Mouse (Mus musculus) limb, embryonic 14.5 days (tissue): ENCODE data around the gene Gstt2. TPM values are rescaled to one million over a fixed set of nuclear protein-coding genes. Genes with fewer than 3 reads are reported as not detected.

ENCODE experiments used
- ATAC-seq: fragments of 200-750 bp; cut with Nextera tagmentation; 2 replicates; pipeline ENCODE4 v1.8.0; 2017; ENCODE audit warnings: low read depth, moderate number of reproducible peaks, moderate TSS enrichment; ENCODE audit not compliant: low FRiP score
- DNase-seq: peaks from one replicate; pipeline ENCODE4 v3.0.0-alpha.2; 2015; ENCODE audit warnings: low spot score
- H3K27ac ChIP-seq: fragments of 300-500 bp; sonication (generic); replicated peaks from 2 replicates; pipeline ENCODE4 v1.5.1; 2014; ENCODE audit warnings: low read depth, mild to moderate bottlenecking, low read length, moderate library complexity, mixed read lengths
- H3K27me3 ChIP-seq: fragments of 300-500 bp; sonication (generic); 2 replicates; pipeline ENCODE4 v1.6.1; 2014; ENCODE audit warnings: low read length, mixed read lengths; ENCODE audit not compliant: control insufficient read depth, insufficient read depth
- H3K36me3 ChIP-seq: fragments of 300-500 bp; sonication (generic); 2 replicates; pipeline ENCODE4 v1.6.1; 2014; ENCODE audit warnings: mild to moderate bottlenecking, low read length, moderate library complexity, mixed read lengths; ENCODE audit not compliant: control insufficient read depth, insufficient read depth
- H3K4me1 ChIP-seq: fragments of 300-500 bp; sonication (generic); 2 replicates; pipeline ENCODE4 v1.6.1; 2014; ENCODE audit warnings: antibody characterized with exemption, low read length, mixed read lengths; ENCODE audit not compliant: control insufficient read depth, insufficient read depth
- H3K4me2 ChIP-seq: fragments of 300-500 bp; sonication (generic); replicated peaks from 2 replicates; pipeline ENCODE4 v1.6.1; 2014; ENCODE audit warnings: low read depth, mild to moderate bottlenecking, low read length, moderate library complexity; ENCODE audit not compliant: severe bottlenecking
- H3K4me3 ChIP-seq: fragments of 300-500 bp; sonication (generic); replicated peaks from 2 replicates; pipeline ENCODE4 v1.5.1; 2014; ENCODE audit warnings: low read length
- H3K9ac ChIP-seq: fragments of 300-500 bp; sonication (generic); 2 replicates; pipeline ENCODE4 v1.6.1; 2014; ENCODE audit warnings: mild to moderate bottlenecking, low read depth, low read length, moderate library complexity; ENCODE audit not compliant: severe bottlenecking
- H3K9me3 ChIP-seq: fragments of 300-500 bp; sonication (generic); 2 replicates; pipeline ENCODE4 v1.6.1; 2016; ENCODE audit warnings: low read length; ENCODE audit not compliant: control insufficient read depth
- POLR2A ChIP-seq: fragments of 200-500 bp; IDR thresholded peaks from 2 replicates; pipeline ENCODE4 v1.8.0; 2012; ENCODE audit warnings: inconsistent platforms, mild to moderate bottlenecking, moderate library complexity, borderline replicate concordance; ENCODE audit not compliant: insufficient read depth, insufficient read length; ENCODE audit errors: extremely low read depth
- WGBS: fragments of 180-500 bp; shearing (Covaris S2); extraction: QIAGEN DNeasy Blood & Tissue Kit; methylation state at CpG from one replicate; pipeline ENCODE4 v1.1.7; 2014; 5-methylcytosine and 5-hydroxymethylcytosine counted together
- polyA plus RNA-seq, 2 experiments: library from polyadenylated mRNA; depleted of rRNA in 1 of 2; stranded (reverse) in 1 of 2; unstranded in 1 of 2; fragments of >200 nt; fragmentation: Nextera tagmentation in 1 of 2; extraction: Ambion mirVana in 1 of 2; gene quantifications; 2 replicates each; pipeline versions ENCODE4 v1.2.1 to v1.2.3; 2012 to 2014

Gstt2 gene
- polyA plus RNA-seq, 2 experiments: 12.3 to 24.8 TPM

GRCm38 (mm10) chr10:75880771-75881577 lies 43.8 kb upstream of the Gstt2 start:
- no peaks in the 10 kb centered on the region for H3K36me3 ChIP-seq
- H3K9ac ChIP-seq: no peak overlapping the region
- H3K4me3 ChIP-seq: no peak overlapping the region
- ATAC-seq (no peak), DNase-seq (no peak)
- H3K27me3 ChIP-seq: no peaks in the 10 kb centered on the region
- H3K9me3 ChIP-seq: no peaks in the 10 kb centered on the region
- H3K4me2 ChIP-seq: no peak overlapping the region
- peaks cover 13% of the 10 kb centered on the region for H3K4me1 ChIP-seq
- WGBS: 44% methylated on average over 6 of the region's 6 CpGs
- peak overlapping the region; percentile 48 for H3K27ac ChIP-seq
- no peak for TF ChIP-seq POLR2A

DNA sequence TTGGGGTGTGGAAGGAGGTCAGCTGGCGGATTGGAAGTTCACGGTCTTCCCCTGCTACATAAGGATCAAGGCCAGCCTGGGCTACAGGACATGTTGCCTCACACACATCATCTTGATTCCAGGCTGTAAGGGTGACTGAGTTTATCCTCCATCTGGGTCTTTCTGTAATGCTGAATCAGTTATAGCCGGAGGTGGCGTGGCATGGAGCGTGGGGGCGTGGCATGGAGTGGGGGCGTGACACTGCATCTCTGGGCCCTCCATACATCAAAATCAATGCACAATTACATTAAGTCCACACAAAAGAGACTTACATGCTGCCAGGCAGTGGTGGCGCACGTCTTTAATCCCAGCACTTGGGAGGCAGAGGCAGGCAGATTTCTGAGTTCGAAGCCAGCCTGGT lies 43.1 kb upstream of the Gstt2 start:
- WGBS: 97% methylated on average over 10 of the region's 10 CpGs
- H3K4me1 ChIP-seq: peaks cover 13% of the 10 kb centered on the region
- H3K36me3 ChIP-seq: no peaks in the 10 kb centered on the region
- no peak overlapping the region for H3K9ac ChIP-seq
- DNase-seq (no peak), ATAC-seq (no peak)
- H3K27me3 ChIP-seq: no peaks in the 10 kb centered on the region
- no peak overlapping the region for H3K4me3 ChIP-seq
- no peak overlapping the region for H3K4me2 ChIP-seq
- TF ChIP-seq POLR2A: no peak
- 0 out of 2 replicates have a peak overlapping the region, but pooled peaks have one; percentile 38 for H3K27ac ChIP-seq
- H3K9me3 ChIP-seq: no peaks in the 10 kb centered on the region

DNA sequence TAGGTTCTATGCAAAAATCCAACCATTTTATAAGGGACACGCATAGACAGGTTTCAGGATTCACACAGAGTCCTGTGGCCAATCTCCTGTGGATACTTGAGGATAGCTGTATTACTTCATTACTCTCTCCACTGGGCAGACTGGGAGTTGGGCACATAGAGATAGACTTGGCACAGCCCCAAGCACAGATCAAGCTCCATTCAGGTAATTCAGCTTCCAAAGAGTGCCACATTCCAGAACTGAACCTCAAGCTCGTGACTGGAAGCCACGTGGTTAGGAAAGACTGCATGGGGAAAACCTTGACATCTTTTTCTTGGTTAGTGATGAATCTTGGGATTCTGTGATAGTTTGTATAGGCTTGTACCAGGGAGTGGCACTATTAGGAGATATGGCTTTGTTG lies 41.6 kb upstream of the Gstt2 start:
- TF ChIP-seq POLR2A: no peak
- no peak for DNase-seq
- 89% methylated on average over 3 of the region's 3 CpGs for whole genome bisulfite sequencing

GRCm38 (mm10) chr10:75873543-75874170 lies 36.4 kb upstream of the Gstt2 start:
- H3K9ac ChIP-seq: peak overlapping the region; percentile 34; the same call in 1 of the 2 replicates
- peak overlapping the region; percentile 31; the same call in 1 of the 2 replicates for H3K4me3 ChIP-seq
- 49% methylated on average over 10 of the region's 10 CpGs for WGBS
- H3K27me3 ChIP-seq: no peaks in the 10 kb centered on the region
- TF ChIP-seq POLR2A: no peak
- peaks cover 10% of the 10 kb centered on the region for H3K4me1 ChIP-seq
- H3K9me3 ChIP-seq: no peaks in the 10 kb centered on the region
- H3K36me3 ChIP-seq: no peaks in the 10 kb centered on the region
- H3K27ac ChIP-seq: 0 out of 2 replicates have a peak overlapping the region, but pooled peaks have one; percentile 8
- ATAC-seq (no peak), DNase-seq (no peak)
- peak overlapping the region; percentile 54; the same call in 1 of the 2 replicates for H3K4me2 ChIP-seq

More for the DNA sequence above, 41.6 kb upstream of the Gstt2 start:
- Histone ChIP-seq H3K36me3 (no peaks in the 10 kb centered on the region), H3K27me3 (no peaks in the 10 kb centered on the region), H3K27ac (no peak overlapping the region), H3K9ac (no peak overlapping the region), H3K4me2 (no peak overlapping the region), H3K4me1 (peaks cover 13% of the 10 kb centered on the region), H3K4me3 (no peak overlapping the region), H3K9me3 (no peaks in the 10 kb centered on the region)
- no peak for ATAC-seq

- Histone ChIP-seq H3K9ac (peak overlapping the region; percentile 34), H3K27me3 (no peaks in the 10 kb centered on the region), H3K27ac (0 out of 2 replicates have a peak overlapping the region, but pooled peaks have one; percentile 8), H3K4me2 (peak overlapping the region; percentile 54), H3K4me1 (peaks cover 10% of the 10 kb centered on the region), H3K4me3 (peak overlapping the region; percentile 31), H3K9me3 (no peaks in the 10 kb centered on the region), H3K36me3 (no peaks in the 10 kb centered on the region)
- TF ChIP-seq POLR2A: no peak
- DNase-seq (peak; percentile 92), ATAC-seq (peak; percentile 98)
- 2% methylated on average over 11 of the region's 11 CpGs for WGBS
These were observed 35.8 kb upstream of the Gstt2 start for GRCm38 (mm10) chr10:75872915-75873542.
